Mouse (Mus musculus): ENCODE results near the gene Atp7a.
A peak's percentile ranks its signal among the peaks of the same experiment; 100 is the strongest.

Atp7a gene

DNA sequence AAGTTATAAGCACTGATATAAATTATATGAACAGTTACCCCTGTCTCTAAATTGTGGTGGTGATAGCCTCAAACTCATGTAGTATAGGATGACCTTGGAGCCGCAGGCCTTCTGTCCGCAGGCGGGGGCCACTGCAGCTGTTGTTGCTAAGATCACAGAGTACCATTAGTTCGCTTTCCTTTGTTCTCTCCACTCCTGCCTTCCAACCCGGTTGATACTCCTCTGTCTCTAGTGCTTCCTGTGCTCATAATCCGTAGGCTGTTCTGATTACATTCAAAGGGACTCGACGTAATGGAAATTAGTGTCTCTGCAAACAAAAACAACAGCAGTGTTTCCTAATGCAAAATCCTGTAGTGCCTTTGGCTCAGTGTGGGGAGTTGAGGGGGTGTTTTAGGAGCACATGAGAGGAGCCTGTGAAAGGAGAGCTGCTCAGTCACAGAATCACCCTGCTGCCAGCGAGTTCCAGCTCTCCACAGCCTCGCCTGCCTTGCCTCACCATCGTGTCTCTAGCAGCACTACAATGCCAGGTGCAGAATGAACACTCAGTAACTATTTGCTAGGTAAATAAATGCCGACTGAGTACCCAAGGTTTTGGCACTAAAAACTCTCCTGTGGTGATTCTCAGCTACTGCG is 53.9 kb downstream of the Atp7a start:
- DNase-seq (ENCODE audit: low spot score in 2 of 2) = no peak

GRCm38 (mm10) chrX:106082518-106082917 is 55.4 kb downstream of the Atp7a start:
- no peak for DNase-seq (ENCODE audit: low spot score in 2 of 2)

DNA sequence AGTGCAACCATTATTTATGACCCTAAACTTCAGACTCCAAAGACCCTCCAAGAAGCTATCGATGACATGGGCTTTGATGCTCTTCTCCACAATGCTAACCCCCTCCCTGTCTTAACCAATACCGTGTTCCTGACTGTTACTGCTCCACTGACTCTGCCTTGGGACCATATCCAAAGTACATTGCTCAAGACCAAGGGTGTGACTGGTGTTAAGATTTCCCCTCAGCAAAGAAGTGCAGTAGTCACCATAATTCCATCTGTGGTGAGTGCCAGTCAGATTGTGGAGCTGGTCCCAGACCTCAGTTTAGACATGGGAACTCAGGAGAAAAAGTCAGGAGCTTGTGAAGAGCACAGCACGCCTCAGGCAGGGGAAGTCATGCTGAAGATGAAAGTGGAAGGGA is 58.1 kb downstream of the Atp7a start:
- peak in 1 of 2 experiments; percentile 20 for DNase-seq (ENCODE audit: low spot score in 2 of 2)

DNA sequence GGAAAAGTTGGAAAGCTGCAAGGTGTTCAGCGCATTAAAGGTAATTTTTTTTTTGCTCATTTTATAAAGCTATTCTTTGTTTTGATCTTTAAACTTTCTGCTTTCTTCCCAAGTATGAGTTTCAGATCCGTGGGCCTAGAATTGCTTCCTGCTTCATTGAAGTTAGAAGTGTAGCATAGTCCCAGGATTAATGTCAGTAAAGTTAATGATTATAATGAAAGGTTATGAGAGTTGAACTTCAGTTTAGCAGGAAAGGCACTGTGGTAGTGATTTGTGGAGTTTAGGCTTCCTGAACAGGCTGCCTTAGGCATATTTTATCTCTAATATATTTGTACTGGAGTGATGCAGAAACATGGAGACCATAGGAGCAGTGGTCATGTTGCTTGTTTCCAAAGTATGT is 58.5 kb downstream of the Atp7a start:
- DNase-seq (ENCODE audit: low spot score in 2 of 2) = no peak

DNA sequence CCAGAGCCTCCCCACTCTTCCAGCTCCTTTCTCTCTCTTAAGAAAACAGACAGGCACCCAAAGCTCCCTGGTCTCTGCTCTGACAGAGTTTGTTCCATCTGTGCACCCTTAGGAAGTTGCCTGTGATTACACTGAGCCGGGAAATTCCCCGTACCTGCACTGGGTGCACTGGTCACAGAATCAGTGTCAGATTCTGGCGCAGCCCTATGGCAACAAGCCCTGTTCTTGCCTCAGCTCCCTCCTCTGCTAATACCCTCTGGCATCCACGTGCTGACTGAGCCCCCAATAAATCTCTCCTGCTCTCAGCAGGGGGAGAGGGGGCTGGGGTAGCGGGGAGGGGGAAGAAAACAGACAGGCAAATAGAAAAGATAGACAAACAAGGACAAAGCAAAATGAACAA is 65.9 kb downstream of the Atp7a start:
- no peak for DNase-seq (ENCODE audit: low spot score in 2 of 2)

GRCm38 (mm10) chrX:106105464-106105863 is 78.4 kb downstream of the Atp7a start:
- peak; percentile 8 to 36 for DNase-seq (ENCODE audit: low spot score in 2 of 2)

DNA sequence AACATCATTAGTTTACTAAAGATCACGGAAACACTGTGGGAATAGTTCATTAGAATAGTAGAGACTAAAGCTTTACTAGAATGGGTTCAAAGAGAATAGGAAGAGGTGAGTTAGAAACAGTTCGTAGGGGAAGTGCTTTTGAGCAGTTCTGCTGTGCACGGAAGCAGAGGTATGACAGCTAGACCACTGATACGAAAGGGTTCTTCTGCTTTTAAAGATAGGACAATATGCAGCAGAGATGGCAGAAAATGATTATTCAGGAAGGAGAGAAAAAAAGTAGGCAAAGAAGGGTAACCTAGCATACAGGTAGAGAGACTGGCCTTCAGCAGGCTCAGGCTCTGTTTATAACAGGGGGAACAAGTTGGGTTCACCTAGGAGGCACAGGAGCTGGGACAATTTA is 86.8 kb downstream of the Atp7a start:
- no peak for DNase-seq (ENCODE audit: low spot score in 2 of 2)

GRCm38 (mm10) chrX:106114674-106115073 is 87.6 kb downstream of the Atp7a start:
- DNase-seq (ENCODE audit: low spot score in 2 of 2) = no peak

GRCm38 (mm10) chrX:106122823-106123222 is 95.7 kb downstream of the Atp7a start:
- DNase-seq (ENCODE audit: low spot score in 2 of 2) = no peak

GRCm38 (mm10) chrX:106128283-106128682 is 101.2 kb downstream of the Atp7a start:
- DNase-seq (ENCODE audit: low spot score in 2 of 2) = no peak

DNA sequence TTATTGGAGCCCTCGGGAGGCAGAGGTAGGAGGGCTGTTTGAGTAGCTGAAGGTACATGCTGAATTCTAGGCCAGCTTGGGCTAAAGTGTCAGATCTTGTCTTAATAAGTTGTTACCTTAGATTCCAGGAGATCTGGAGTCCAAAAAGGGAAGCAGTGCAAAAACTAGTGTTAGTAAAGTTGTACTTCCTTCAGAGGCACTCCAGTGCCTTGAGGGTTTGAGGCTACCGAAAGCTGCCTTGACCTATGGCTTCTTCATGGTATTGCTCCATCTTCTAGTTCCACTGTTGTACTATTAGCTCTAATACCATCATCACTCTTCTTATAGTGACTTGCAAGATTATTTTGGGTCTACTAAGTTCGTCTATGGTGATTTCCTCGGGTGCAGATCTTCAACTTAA is 102.8 kb downstream of the Atp7a start:
- no peak for DNase-seq (ENCODE audit: low spot score in 2 of 2)

DNA sequence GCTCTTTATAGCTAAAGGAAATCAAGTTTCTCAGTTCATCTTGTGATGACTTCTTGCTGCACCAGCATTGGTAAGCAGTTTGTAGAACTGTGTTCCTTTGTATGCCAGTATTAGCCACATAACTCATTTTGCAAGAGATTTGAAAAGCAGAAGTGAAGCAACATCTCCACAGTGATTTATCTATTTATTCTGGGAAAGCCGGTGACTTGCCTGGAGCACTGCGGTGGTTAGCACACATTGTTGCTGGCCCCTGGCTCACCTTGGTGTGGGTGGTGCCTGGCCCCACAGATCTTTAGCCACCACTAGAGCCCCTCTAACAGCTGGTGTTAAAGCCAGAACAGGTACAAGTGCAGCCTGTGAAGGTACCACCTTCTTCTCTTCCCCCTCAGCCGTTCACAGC is 107.8 kb downstream of the Atp7a start:
- no peak for DNase-seq (ENCODE audit: low spot score in 2 of 2)

DNA sequence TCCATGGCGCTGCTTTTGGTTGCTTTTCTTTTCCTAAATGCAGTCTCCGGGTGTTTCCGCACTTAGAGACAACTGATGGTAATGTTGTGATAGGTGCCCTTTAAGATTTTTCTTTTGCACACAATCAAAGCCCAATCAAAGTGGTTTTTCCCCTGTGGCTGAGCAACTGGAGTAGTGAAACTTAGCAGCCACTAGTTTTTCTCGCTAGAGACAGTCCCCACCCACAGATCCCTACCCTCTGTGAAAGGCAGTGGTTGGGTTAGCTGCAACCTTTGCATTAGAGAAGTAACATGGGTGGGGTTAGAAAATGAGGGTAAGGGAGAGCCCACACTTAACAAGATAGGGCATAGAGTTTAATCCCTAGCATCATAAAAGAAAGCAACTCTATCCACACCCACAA is 108.4 kb downstream of the Atp7a start:
- DNase-seq (ENCODE audit: low spot score in 2 of 2) = no peak

GRCm38 (mm10) chrX:106135916-106136575 is 109.0 kb downstream of the Atp7a start:
- DNase-seq (ENCODE audit: low spot score in 2 of 2) = no peak

DNA sequence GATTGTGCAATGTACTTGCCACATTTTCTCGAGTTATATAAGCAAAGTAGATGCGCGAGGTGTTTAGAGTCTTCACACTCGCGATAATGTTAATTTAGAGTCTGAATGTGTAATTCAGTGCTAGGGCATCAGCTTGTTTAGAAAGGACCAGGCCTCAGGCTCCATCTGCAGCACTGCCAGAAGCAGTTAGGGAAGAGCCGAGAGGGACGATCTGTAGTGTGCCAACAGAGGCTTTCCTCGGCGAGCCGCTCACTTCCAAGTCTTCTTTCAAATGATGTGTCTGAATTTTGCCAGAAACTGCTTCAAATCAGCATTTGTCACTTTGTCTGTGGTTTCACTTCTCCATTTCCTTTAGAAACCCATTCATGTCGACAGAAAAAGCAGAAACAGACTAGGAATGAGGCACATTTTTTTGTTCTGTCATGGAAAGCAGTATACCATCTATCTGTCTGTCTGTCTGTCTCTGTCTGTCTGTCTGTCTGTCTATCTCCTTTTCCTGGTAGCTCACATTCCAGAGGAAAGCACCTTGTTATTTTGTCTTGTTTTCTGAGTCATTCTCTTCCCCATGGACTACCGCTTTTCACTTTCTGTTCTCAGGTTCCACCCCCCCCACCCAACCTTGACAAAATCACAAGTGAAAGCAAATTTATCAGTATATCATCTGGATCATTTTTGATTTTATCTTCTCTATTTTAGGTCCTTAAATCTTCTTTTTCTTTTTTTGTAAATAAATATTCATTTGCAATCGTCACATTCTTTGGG is 112.4 kb downstream of the Atp7a start:
- no peak for DNase-seq (ENCODE audit: low spot score in 2 of 2)

DNA sequence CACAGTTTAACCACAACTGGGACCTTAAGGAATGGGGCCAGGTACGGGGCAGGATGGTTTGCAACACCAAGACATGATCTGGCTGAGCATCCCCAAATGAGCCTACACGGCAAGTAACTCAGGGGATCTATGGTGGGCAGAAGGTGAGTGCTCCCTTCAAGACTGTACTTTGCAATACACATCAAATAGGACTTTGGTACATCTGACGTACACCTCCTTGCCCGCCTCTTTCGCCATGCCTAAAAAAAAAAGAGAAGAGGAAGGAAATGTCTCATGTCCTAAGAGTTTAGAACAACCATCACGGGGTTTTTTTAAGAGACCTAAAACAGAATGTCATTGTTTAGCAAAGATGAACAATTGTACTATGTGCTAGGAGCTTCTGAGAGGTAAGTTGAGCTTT is 115.9 kb downstream of the Atp7a start, which contains the start of gene Tlr13:
Gene Tlr13 (plus strand): TSS at position 269 of the 400 bp plus-strand sequence.
- no peak for DNase-seq (ENCODE audit: low spot score in 2 of 2)

- no peak for DNase-seq (ENCODE audit: low spot score in 2 of 2)
These were observed 121.1 kb downstream of the Atp7a start for GRCm38 (mm10) chrX:106148185-106148584.

DNA sequence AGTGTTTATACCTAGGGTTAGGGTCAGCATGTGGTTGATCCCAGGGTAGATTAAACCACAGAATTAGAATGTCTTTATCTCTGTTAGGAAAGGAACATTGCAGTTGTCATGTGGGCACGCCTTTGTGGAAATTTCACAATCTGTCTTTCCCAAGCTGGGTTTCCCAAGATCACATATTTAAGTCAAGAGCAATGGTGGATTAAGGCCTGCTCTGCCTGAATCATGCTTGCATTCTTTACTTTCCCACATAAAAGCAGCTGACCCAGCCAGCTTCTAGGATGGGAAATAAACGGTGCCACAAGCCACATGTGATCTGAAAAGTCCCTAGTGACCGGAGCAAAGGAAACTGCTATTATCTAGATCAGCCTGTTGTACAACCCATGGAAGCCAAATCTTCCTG is 122.4 kb downstream of the Atp7a start:
- no peak for DNase-seq (ENCODE audit: low spot score in 2 of 2)

GRCm38 (mm10) chrX:106154180-106154586 is 127.1 kb downstream of the Atp7a start:
- DNase-seq (ENCODE audit: low spot score in 2 of 2) = no peak

DNA sequence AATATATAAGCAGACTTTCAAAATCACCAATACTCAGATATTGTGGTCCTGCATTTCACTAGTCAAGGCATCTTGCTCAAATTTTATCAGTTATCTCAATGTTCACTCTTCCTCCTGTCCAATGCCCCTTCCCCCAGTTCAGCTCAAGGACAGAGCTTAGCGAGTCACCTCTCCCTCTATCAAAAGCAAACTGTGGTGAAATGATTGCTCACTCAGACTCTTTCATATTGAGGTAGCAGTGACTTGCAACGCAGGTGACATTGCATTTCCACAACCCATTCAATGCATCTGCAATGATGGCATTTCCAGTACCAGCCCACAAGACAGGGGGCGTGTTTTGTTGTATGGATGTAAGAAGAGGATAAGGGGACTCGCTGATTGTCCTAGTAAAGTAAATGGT is 128.8 kb downstream of the Atp7a start:
- no peak for DNase-seq (ENCODE audit: low spot score in 2 of 2)

DNA sequence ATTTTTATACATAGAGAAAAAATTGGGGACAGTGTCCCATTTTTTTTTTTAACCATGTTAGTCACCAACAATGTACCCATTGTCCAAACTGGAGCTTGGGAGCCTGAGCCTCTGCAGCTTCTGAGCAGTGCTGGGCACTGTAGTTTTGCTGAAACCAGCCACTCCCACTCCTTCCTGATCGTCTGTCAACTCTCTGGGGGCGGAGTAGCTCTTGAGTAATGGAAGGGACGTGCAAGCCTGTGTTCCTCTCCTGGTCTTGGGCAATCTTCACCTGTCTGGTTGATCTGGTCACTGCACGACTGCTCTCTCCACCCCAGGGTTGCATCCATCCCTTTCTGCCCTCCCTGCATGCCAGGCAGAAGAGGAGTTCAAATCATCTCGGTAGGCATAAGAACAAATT is 136.9 kb downstream of the Atp7a start:
- no peak for DNase-seq (ENCODE audit: low spot score in 2 of 2)

GRCm38 (mm10) chrX:106164555-106164954 is 137.5 kb downstream of the Atp7a start:
- no peak for DNase-seq (ENCODE audit: low spot score in 2 of 2)

- DNase-seq (ENCODE audit: low spot score in 2 of 2) = no peak
These were observed 138.0 kb downstream of the Atp7a start for GRCm38 (mm10) chrX:106165089-106165488.

All from urinary bladder, postnatal 36 days (tissue).